Mouse (Mus musculus) urinary bladder, postnatal 14 days (tissue): ENCODE data around the gene Wdr76.
"Not testable (repeated sequence)": the region's sequence is repeated elsewhere in the genome, so short reads cannot be mapped to it uniquely, and the experiment has no call there.

ENCODE experiments used
- DNase-seq: peaks from one replicate; pipeline ENCODE4 v3.0.0; 2021; ENCODE audit warnings: low spot score

Gene Wdr76

DNA sequence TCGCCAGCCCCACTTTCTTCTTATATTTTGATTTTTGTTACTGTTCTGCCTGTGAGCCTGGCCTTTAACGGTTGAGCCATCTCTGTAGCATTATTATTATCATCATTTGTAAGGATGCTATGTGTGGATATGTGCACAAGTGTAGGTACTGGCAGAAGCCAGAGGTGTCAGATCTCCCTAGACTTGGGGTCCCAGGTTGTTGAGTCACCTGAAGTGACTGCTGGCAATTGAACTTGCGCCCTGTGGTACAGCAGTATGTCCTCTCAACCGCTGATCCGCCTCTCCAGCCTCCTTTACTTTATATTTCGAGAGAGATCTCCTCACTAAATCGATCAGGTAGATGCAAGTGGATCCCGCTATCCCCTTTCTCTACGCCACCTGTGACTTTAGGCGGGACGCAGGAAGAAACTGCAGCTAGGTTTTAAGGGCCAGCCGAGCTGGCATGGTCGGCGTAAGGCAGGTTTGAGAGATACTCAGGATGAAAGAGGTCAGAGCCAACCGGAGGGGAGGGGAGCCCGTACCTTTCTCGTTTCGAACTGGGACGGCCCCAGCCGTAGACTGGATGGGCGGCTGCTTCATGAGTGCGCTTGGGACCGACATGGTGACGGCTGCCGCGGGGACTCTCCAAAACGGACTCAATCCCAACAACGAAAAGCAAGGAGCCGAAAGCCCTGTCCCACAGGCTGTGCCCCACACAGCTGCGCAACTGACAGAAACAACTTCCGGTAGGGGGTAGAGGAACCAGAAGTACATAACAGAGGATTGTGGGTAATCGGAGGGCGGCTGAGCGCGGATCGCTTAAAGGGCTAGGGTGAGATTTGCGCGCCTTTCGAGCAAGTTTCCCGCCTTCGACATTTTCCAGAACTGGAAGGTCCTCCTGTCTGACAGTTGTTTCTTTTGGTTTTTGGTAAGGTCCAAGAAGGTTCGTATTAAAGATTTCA is at the start of gene Wdr76, which contains the start of gene Mfap1a:
Gene Wdr76, plus strand, starts transcription at position 782 of the 941 bp plus-strand sequence.
Gene Mfap1a, minus strand, starts transcription at position 724 of the 941 bp plus-strand sequence.
- peak; percentile 84 for DNase-seq

DNA sequence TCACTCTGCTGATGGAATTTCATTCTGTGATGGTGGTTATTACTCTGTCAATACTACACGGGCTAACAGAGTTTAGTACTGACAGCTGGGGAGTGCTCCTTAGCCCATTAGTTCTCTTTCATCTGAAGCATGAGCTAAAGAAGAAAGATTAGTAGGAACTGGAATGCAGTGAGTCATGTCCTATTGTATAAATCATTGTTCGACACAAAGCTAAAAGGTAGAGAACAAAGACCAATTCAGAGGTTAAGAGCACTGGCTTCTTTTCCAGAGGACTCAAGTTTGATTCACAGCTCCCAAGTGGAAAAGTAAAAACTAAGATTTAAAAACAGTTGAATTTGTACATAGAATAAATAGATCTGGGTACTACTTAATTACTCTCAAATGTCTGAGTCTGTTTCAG is 46.5 kb upstream of the Wdr76 start:
- no peak for DNase-seq

DNA sequence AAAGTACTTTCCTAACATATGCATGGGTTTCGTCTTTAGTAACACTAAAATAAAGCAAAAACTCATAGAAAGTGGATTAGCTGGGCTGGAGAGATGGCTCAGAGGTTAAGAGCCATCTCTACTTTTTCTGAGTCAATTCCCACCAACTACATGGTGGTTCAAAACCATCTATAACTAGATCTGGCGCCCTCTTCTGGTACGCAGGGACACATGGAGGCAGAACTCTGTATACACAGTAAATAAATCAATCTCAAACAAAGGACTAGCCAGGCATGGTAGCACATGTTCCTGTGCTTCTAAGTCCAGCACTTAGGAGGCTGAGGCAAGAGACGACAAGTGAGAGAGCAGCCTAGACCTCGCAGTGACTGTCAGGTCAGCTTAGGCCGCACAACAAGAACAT is 37.5 kb upstream of the Wdr76 start:
- DNase-seq, result not testable (repeated sequence)

DNA sequence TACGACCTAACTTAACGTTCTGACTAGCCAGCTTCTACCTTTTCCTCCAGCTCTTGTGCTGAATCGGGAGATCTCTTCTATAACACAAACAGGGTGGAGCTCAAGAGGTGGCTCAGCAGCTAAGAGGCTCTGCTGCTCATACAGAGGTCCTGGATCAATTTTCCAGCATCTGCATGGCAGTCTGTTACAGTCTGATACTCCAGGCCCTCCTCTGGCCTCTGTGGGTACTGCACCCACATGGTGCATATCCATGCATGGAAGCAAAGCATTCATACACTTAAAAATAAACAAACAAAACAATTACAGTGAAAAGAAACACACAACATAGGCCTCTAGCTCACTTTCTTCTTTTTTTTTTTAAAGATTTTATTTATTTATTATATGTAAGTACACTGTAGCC is 33.7 kb upstream of the Wdr76 start:
- DNase-seq, result not testable (repeated sequence)

DNA sequence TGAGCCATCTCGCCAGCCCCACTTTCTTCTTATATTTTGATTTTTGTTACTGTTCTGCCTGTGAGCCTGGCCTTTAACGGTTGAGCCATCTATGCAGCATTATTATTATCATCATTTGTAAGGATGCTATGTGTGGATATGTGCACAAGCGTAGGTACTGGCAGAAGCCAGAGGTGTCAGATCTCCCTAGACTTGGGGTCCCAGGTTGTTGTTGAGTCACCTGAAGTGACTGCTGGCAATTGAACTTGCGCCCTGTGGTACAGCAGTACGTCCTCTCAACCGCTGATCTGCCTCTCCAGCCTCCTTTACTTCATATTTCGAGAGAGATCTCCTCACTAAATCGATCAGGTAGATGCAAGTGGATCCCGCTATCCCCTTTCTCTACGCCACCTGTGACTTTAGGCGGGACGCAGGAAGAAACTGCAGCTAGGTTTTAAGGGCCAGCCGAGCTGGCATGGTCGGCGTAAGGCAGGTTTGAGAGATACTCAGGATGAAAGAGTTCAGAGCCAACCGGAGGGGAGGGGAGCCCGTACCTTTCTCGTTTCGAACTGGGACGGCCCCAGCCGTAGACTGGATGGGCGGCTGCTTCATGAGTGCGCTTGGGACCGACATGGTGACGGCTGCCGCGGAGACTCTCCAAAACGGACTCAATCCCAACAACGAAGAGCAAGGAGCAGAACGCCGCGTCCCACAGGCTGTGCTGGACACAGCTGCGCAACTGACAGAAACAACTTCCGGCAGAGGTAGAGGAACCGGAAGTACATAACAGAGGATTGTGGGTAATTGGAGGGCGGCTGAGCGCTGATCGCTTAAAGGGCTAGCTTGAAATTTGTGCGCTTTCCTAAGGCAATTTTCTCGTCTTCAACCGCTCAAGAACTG is 33.0 kb upstream of the Wdr76 start, which contains the start of gene Mfap1b:
Gene Mfap1b, minus strand, starts transcription at position 767 of the 879 bp plus-strand sequence.
- DNase-seq, result peak; percentile 81

DNA sequence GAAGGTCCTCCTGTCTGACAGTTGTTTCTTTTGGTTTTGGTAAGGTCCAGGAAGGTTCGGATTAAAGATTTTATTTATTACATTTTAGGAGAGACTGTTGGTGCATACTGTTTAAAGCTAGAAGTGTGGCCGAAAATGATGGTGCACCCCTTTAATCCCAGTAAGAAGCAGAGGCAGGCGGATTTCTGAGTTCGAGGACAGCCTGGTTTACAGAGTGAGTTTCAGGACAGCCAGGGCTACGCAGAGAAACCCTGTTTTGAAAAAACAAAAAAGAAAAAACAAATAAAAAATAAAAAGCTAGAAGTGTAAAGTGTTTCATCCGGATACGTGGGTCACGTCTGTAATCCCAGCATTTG is 32.4 kb upstream of the Wdr76 start:
- DNase-seq, result no peak

DNA sequence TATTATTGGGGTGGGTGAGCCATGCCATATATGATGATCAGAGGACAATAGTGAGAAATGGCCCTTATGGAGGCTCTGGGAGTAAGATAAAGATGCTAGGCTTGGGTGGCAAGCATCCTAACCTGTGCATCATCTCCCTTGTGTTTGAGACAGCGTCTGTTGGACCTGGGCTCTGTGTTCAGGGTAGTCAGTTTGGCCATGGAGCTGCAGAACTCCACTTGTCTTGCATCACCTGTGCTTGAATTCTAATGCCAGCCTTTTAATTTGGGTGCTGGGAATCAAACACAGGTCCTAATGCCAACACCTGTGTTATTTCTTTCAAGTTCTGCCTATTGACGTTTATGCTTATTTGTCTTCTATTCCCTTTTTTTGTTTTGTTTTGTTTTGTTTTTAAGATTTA is 31.2 kb upstream of the Wdr76 start:
- DNase-seq, result not testable (repeated sequence)

DNA sequence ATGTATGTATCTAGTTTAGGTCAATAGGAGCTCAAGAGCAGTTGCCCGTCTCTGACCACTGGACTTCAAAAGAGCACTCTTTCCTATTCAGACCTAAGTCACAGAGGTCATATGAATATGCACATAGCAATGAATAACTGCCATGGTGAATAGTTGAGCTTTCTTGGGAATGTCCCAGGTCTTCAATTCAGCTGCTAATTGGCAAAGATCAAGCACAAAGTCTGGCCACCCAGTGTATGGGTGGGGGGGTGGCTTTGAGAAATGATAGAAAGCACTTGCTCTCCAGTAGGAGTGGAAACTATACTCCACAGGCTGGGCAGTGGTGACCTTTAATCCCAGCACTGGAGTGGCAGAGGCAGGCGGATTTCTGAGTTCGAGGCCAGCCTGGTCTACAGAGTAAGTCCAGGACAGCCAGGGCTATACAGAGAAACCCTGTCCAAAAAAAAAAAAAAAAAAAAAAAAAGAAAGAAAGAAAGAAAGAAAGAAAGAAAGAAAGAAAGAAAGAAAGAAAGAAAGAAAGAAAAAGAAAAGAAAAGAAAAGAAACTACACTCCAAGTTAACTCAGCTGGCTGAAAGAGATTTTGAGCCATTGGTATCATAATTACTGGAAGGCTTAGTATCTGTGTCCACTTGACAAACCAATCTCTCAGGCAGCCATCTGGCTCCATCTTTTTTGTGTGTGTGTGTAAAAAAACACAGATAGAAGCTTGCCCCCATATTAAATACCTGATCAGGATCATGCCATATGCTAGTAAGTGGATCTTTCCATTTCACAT is 28.8 kb upstream of the Wdr76 start:
- DNase-seq, result no peak

DNA sequence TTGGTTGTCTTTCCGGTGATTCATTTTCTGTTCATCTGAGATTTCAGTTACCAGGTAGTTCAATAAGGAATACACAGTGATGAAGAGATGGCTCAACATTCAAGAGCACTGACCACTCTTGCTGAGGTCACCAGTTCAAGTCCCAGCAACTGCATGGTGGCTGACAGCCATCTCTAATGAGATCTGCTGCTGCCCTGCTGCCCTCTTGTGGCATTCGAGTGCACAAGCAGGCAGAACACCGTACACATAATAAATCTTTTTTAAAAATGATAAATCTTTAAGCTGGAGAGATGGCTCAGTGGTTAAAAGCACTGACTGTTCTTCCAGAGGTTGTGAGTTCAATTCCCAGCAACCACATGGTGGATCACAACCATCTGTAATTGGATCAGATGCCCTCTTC is 26.0 kb upstream of the Wdr76 start:
- DNase-seq, result no peak

DNA sequence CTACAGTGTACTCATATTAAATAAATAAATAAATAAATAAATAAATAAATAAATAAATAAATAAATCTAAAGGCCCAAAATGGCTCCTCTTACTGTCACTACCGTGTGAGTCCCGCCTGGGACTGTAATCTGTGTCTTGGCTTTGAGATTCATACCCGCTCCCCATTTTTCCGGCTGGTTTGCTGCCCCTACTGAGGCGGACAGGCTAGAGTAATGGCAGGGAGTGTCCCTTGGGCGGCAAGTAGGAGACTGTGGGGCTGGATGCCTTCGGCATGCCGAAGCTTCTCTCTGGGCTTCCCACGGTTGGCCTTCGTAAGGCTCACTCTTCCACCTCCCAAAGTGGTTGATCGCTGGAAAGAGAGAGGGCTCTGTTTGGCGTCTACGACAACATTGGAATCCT is 25.6 kb upstream of the Wdr76 start:
- not testable (repeated sequence) for DNase-seq

DNA sequence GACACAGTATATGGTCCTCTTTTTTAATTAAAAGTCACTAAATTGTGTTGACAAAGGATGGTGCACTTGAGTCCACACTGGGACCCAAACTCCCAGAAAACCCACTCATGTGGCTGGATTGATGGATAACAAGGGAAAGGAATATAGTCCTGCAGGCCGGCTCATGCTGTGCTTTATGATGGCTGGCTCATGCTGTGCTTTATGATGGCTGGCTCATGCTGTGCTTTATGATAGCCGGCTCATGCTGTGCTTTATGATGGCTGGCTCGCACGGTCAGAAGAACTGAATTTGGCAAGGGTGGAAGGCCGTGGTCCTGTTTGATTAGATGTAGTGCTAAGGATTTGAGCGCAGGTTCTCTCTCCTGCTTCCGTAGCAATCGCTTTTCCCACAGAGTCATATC is 22.9 kb upstream of the Wdr76 start:
- DNase-seq, result no peak

DNA sequence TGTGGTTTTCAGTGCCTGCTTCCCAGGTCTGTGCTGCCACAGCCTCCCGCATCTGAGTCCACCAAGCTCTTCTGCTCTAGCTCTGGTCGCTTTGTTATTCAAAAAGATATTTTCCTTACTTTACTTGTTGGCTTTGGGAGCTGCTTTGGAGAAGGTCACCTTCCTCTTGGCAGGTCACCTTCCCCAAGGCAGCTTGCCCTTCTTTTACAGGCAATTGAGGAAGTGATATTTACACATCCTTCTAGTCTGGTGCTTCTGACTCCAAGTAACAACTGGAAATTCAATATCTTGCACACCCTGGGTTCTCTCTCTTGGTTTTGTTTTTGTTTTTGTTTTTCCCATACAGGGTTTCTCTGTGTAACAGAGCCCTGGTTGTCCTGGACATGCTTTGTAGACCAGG is 22.1 kb upstream of the Wdr76 start:
- not testable (repeated sequence) for DNase-seq

DNA sequence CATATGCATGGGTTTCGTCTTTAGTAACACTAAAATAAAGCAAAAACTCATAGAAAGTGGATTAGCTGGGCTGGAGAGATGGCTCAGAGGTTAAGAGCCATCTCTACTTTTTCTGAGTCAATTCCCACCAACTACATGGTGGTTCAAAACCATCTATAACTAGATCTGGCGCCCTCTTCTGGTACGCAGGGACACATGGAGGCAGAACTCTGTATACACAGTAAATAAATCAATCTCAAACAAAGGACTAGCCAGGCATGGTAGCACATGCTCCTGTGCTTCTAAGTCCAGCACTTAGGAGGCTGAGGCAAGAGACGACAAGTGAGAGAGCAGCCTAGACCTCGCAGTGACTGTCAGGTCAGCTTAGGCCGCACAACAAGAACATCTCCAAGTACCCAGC is 5.0 kb upstream of the Wdr76 start:
- DNase-seq, result not testable (repeated sequence)

DNA sequence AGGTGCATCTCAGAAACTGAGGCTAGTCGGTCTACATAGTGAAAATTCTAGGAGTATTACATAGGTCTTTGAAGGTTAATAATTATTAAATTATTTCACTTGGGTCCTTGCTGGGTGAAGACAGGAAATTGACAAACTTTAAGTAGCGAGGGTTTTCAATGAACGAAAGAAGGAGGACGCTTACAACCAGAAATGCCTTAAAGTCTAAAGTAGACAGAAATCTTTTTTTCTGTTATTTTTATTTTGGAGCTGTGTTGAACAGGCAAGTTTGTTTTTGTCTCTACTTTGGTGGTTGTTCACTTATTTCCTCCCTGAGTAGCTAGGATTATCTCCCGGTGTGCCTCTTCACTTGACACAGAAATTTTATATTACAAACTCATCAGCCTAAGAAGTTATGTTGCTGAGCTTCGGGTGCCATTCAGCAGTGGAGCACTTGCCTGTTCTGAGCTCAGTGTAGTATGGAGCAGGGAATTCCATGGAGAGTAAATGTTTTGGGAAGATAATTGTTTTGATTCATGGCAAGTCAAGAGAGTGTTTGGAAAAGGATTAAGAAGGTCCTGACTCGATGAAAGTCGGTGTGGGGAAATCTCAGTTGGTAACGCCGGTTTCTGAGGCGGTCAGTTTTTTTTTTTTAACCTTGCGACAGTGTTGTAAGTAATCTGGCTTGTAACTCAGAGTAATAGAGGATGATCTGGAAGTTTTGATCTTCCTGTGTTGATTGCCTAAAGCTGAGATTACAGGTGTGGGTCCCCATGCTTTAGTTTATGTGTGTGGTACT is 839 bp downstream of the Wdr76 start:
- no peak for DNase-seq

DNA sequence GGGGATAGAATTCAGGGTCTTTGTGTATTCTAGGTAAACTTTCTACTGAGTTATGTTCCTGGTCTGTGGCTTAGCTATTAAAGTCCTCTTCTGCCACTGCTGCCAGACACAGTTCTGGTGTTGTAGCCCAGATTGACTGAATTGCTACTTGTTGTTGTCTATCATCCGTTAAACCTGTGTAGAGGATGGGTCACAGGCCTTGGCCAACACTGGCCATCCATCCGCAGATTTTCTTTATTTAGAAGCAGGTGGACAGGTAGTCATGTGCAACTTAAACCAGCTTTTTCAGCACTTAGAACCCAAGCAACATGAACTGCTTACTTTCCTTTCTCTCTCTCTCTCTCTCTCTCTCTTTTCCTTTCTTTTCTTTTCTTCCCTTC is 1.4 kb downstream of the Wdr76 start:
- no peak for DNase-seq

DNA sequence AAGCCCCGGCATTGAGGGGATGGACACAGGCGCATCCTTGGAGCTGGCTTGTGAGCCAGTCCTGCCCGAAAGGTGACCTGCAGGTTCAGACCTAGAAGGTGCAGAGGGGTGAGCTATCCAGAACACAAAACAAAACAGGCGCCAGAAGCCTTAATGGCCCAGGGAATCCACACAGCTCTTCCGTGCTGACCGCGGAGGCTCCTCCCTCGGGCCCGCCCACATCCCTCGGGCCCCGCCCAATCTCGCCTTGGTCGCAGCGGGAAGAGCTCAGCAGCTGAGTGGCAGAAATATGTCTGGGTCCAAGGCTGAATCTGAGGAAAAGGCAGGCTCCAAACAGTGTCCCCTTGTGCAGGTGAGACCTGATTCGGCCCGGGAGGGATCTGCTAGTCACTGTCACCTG is 3.1 kb downstream of the Wdr76 start:
- peak; percentile 77 for DNase-seq

DNA sequence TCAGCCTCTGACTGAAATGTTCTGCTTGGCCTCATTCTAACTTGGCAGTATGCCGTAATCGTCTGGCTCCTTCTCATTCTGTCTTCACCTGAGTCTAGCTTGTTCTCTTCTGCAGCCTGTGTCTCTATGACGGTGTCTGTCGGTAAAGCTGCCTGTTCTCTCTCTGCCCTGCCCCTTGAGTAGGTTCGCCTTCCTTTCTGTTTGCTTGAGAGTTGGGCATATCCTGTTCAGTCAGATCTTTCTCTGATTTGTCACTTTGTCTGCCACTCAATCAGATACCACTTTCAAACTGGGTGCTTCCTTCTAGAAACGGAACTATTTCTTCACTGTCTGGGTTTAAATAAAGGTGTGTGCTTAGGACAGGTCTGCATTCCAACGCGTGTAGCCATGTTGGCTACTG is 4.9 kb downstream of the Wdr76 start:
- DNase-seq, result no peak

DNA sequence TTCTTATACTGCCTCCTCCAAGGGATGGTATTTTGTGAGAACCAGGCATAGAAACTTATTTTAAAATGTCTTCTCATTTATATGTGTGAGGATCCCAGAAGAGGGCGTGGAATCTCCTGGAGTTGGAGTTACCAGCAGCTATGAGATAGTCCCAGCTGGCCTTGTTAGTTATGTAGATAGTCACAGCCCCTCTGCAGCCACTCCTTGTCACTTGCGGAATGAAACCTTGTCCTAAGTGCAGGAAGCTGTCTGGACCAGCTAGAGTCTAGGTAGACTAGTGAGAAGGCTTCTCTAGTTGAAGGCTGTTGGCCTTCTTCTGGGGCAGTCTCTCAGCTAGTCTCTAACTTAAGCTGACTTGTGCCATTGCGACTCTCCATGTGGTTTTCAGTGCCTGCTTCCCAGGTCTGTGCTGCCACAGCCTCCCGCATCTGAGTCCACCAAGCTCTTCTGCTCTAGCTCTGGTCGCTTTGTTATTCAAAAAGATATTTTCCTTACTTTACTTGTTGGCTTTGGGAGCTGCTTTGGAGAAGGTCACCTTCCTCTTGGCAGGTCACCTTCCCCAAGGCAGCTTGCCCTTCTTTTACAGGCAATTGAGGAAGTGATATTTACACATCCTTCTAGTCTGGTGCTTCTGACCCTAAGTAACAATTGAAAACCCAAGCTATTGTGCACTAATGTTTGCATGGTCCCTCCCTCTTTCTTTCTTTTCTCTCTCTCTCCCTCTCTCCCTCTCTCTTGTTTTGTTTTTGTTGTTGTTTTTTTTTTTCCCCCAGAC is 6.7 kb downstream of the Wdr76 start:
- DNase-seq, result not testable (repeated sequence)

DNA sequence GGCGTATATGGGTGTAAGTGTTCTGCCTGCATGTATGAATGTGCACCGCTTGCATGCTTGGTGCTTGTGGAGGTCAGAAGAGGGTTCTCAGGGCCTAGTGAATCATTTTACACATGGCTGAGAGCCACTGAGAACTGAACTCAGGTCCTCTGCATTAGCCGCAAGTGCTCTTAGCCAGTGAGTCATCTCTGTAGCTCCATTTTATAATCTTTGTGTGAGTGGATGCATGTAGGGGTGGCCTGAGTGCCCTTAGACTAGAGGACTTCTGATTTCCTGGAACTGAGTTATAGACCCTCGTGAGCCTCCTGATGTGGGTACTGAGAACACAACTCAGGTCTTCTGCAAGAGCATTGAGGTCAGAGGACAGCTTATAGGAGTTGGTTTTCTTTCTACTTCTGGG is 7.7 kb downstream of the Wdr76 start:
- no peak for DNase-seq

DNA sequence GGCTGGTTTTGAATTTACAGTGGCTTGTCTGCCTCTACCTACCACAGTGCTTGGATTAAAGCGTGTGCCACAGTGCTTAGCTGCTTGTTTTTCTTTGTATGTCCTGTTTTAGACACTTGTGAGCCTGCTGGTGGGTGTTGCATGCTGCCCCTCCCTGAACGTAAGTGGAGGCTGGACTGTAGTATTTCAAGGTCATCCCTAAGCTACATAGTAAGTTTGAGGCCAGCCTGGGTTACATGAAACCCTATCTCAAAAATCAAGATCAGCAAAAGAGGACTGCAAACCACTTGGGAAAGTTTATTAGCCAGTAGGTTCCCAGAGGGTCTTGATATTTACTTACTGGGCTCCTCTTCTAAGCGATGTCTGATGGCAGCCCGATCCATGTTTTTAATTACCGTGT is 11.6 kb downstream of the Wdr76 start:
- no peak for DNase-seq
